Mouse (Mus musculus) left cerebral cortex, postnatal 25 days (tissue): ENCODE results near the gene Cd72. TPM values are rescaled to one million over a fixed set of nuclear protein-coding genes. Genes with fewer than 3 reads are reported as not detected.
A peak's percentile ranks its signal among the peaks of the same experiment; 100 is the strongest.

Experiments
- DNase-seq, 2 experiments: peaks; one replicate each; pipeline ENCODE4 v3.0.0; 2022; ENCODE audit warnings: low spot score in 2 of 2, mixed read lengths in 1 of 2
- intact Hi-C: fragments of 180-260 bp; cut with DNase I; formaldehyde crosslinking; loops from one replicate; pipeline ENCODE4 v1.15.1; 2025
- total RNA-seq, 2 experiments: library from RNA; stranded (reverse); gene quantifications; 2 replicates each; pipeline ENCODE4 v1.2.3; 2021

Cd72 gene
- total RNA-seq, 2 experiments from 2014 or later: 1.0 to 2.2 TPM

GRCm38 (mm10) chr4:43480985-43481384, 26.6 kb upstream of the Cd72 start:
- intact Hi-C loops: no loop called here

DNA sequence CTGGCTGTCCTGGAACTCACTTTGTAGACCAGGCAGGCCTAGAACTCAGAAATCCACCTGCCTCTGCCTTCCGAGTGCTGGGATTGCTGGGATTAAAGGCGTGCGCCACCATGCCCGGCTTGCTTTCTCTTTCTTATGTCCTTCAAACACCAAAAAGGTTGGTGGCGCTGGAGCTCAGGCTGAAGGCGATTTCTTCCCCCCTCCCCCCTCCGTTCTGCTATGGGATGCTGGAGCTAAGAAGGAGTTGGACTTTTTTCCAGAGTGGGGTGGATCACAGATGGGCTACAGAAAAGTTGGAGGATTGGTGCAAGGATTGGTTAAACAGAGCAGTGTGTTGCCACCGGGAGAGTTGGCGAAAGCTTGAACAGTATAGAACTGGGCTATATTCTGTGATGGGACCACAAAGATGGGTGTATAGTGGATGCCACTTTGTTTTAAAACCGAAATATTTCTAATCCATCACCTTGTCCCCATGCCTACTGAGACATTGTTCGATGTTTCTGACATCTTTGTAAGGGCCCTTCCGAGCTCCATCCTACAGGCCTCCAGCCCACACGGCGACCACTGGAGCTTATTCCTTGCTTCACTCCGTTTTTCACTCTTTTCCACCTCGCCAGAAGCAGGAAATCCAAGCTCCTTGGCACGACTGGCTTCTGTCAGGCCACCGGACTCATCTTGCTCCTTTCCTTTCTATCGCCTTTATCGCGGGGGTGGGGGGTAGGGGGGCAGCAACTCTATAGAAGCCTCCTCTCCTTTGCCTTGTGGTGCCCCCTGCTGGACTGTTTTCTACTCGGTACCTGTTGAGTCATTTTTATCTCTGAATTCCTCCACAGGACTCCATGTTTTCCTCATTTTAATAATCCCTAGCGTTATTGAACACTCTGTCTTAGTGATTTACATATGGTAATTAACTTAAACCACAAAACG, 24.7 kb upstream of the Cd72 start:
- DNase-seq: peak in 1 of 2 experiments; percentile 36
- intact Hi-C loops: loop anchor here (1.0 kb wide), 1 partner anchor 37 kb away; no protein-coding TSS in a partner anchor

More at GRCm38 (mm10) chr4:43480985-43481384, 26.6 kb upstream of the Cd72 start:
- no peak for DNase-seq

- DNase-seq: no peak
- intact Hi-C loops: loop anchor here (1.0 kb wide), 1 partner anchor 36 kb away; no protein-coding TSS in a partner anchor
These were observed 24.1 kb upstream of the Cd72 start for GRCm38 (mm10) chr4:43478534-43478858.

DNA sequence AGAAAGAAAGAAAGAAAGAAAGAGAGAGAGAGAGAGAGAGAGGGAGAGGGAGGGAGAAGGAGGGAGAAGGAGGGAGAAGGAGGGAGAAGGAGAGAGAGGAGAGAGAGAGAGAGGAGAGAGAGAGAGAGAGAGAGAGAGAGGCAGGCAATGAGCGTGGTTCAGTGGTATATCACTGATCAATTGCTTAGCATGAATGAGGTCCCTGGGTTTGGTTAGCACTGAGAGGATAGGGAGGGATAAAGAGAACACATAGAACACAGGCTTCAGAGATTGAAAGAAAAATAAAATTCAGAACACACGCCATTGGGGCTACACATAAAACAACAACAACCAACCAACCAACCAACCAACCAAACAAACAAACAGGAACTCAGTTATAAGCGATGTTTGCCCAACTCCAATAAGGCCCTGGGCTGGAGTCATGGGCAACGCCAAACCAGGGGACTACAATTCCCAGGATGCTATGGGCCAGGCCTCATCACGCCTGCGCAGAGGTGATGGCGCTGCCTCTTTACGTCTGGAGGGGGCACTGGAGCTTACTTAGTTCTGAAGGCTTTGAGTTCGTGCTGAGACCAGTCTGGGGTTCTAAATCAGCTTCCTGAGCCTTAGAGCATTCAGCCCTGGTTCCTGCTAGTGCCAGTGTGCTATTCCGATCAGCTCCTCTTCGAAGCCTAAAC, 23.6 kb upstream of the Cd72 start:
- intact Hi-C loops: loop anchor here (1.0 kb wide), 1 partner anchor 36 kb away; no protein-coding TSS in a partner anchor

GRCm38 (mm10) chr4:43476604-43477003, 22.2 kb upstream of the Cd72 start:
- intact Hi-C loops: no loop called here
- no peak for DNase-seq

More for the DNA sequence above, 23.6 kb upstream of the Cd72 start:
- DNase-seq: peak; percentile 81 to 91

DNA sequence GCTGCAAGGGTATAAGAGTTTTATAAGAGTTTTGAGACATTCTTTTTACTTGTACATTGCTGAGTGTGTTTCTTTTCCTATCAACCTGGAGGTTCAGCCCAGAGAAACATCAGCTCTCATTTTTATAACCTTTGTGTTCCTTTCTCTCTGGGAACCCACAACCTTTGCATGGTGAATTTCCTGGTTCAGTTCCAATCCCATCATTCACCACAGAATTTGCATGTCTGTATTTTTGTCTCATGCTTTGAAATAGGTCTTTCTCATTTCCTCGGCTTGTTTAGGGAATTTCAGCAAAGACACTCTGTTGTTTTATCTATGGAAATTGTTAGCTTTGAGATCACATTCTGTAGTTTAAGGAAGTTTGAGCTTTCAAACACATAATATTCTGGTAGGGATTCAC, 19.2 kb upstream of the Cd72 start:
- intact Hi-C loops: no loop called here
- DNase-seq: no peak

DNA sequence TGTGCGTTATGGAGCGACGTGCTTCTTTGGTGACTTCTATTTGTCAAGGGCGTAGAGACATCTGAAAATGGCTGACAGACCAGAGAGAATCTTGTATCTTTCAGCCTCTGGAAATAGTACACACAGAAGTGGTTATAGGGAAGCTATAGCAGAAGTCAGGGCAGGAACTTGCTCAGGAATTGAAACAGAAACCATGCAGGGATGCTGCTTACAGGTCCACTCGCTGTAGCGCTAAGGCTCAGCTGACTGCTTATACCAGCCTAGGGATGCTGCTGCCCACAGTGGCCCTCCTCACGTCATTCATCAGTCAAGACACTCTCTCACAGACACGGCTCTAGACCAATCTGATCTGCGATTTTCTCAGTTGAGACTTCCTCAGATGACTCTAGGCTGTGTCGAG, 15.9 kb upstream of the Cd72 start:
- intact Hi-C loops: no loop called here
- DNase-seq: no peak

- intact Hi-C loops: no loop called here
- no peak for DNase-seq
These were observed 12.4 kb upstream of the Cd72 start for GRCm38 (mm10) chr4:43466872-43467271.

- no peak for DNase-seq
- intact Hi-C loops: no loop called here
These were observed 11.5 kb upstream of the Cd72 start for GRCm38 (mm10) chr4:43465935-43466334.

- intact Hi-C loops: no loop called here
- no peak for DNase-seq
These were observed 8.7 kb upstream of the Cd72 start for GRCm38 (mm10) chr4:43463102-43463501.

- intact Hi-C loops: no loop called here
- no peak for DNase-seq
These were observed 2.7 kb upstream of the Cd72 start for GRCm38 (mm10) chr4:43457124-43457523.

- DNase-seq: no peak
- intact Hi-C loops: no loop called here
These were observed 2.0 kb upstream of the Cd72 start for GRCm38 (mm10) chr4:43456470-43456869.

GRCm38 (mm10) chr4:43453413-43453812, 1.0 kb downstream of the Cd72 start:
- intact Hi-C loops: no loop called here
- DNase-seq: no peak

DNA sequence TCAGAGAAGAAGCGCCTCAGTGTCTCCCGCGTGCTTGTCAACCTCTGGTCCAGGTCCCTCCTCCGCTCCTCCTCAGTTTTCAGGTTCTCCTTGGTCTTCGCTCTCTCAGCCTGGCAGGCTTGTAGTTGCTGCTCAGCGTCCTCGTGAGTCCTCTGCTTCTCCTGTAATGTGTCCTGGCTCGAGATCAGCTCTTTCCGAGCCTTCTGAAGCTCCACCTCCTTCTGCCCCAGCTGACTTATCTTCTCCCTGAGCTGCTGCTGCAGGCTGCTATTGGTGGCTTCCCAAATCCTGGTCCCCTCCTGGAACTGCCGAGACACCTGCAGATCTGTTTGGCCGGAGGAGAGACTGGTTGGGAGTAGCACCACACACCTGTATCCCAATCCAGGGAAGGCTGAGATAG, 2.1 kb downstream of the Cd72 start:
- DNase-seq: no peak
- intact Hi-C loops: no loop called here

- DNase-seq: no peak
- intact Hi-C loops: no loop called here
These were observed 5.9 kb downstream of the Cd72 start for GRCm38 (mm10) chr4:43448554-43448953.

DNA sequence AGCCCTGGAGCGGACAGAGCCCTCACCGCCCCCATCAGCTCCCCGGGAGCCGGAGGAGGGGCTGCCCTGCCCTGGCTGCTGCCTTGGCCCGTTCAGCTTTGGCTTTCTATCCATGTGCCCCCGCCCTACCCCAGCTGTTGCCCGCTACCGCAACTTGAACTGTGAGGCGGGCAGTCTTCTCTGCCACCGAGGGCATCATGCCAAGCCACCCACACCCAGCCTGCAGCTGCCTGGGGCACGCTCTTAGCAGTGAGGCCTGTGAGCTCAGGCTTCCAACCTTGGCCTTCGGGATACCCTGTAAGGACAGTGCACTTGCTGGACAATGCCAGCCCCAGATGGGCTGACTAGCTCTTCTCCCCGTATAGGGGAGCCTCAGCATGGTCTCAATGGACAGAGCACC, 7.2 kb downstream of the Cd72 start:
- no peak for DNase-seq
- intact Hi-C loops: no loop called here

DNA sequence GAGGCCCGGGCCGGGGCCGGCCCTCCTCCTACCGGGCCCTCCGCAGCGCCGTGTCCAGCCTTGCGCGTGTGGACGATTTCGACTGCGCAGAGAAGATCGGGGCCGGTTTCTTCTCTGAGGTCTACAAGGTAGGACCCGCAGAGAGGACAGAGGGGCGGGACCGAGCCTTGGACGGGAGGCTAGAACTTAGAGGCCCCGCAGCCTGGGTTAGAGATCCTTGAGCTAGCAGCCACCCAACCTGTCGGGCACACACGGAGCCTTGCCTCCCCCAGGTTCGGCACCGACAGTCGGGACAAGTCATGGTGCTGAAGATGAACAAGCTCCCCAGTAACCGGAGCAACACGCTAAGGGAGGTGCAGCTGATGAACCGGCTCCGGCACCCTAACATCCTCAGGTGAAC, 10.9 kb downstream of the Cd72 start:
- intact Hi-C loops: loop anchor here (2.0 to 5.0 kb wide), 4 partner anchors 89 to 213 kb away; partner anchors contain the start of genes Gba2, Hint2 and Rgp1
- no peak for DNase-seq

DNA sequence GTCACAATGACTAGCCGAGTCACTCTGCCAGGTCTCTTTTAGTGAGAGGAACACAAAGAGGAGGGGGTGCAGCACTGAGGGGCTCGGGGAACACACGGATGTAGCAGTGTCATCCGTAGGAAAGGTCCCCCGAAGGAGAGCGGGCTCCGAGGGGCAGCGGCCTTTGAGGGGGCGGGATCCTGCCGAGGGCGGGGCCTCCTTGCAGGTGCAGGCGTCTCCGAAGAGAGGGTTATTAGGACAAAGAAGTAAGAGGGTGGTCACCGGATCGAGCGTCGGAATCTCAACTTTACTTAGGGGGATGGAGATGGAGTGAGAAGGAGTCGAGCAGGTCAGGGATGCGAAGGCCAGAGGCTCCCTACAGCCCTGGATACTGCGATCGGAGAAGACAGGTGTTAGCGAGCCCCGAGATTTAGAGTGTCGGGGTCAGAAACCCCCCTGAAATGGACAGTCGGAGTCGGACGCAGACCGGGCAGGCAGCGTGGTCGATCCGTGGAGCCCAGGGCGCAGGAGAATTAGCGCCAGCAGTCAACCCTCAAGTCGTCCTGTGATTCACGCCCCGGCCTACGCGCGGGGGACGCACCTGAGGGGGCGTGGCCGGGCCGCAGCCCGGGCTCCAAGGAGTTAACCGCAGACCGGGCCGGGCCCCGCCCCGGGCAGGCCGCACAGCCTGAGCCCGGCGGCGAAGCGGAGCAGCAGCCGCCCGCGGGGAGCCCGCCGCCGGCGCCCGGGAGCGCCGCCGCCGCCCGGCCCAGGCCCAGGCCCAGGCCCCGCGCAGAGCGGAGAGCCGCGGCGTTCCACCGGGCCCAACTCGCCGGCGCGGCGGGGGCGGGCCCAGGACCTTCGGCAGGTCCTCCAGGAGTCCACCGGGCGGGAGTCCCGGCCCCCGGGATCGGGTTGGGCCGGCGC, 11.7 kb downstream of the Cd72 start:
- intact Hi-C loops: loop anchor here (1.0 to 5.0 kb wide), 6 partner anchors 36 to 214 kb away; partner anchors contain the start of genes Gba2, Hint2 and Rgp1
- peak; percentile 70 to 82 for DNase-seq

GRCm38 (mm10) chr4:43442044-43442443, 12.4 kb downstream of the Cd72 start:
- DNase-seq: peak; percentile 100
- intact Hi-C loops: loop anchor here (1.0 to 5.0 kb wide), 6 partner anchors 36 to 215 kb away; partner anchors contain the start of genes Gba2, Hint2 and Rgp1
